Mouse (Mus musculus): Measurements from ENCODE around the gene Dgke. TPM values are rescaled to one million over a fixed set of nuclear protein-coding genes. Genes with fewer than 3 reads are reported as not detected.
A peak's percentile ranks its signal among the peaks of the same experiment; 100 is the strongest.

Dgke gene
- polyA plus RNA-seq, 1 experiment, result 12.8 TPM

- no peaks in the 10 kb centered on the region for H3K27me3 ChIP-seq (ENCODE audit: control insufficient read depth, insufficient read depth, low read length, poor library complexity, severe bottlenecking)
- no peaks in the 10 kb centered on the region for H3K9me3 ChIP-seq (replicated peaks; ENCODE audit: control insufficient read depth, insufficient read depth, low read length, poor library complexity, severe bottlenecking)
- no peak overlapping the region for H3K27ac ChIP-seq (ENCODE audit: insufficient read depth, low read length)
- H3K36me3 ChIP-seq (ENCODE audit: control insufficient read depth, insufficient read depth, low read length, poor library complexity, severe bottlenecking), result peaks cover 25% of the 10 kb centered on the region
- peak overlapping the region; percentile 16; the same call in 1 of the 2 replicates for H3K9ac ChIP-seq (ENCODE audit: low read depth, poor library complexity, severe bottlenecking)
- TF ChIP-seq CTCF (IDR thresholded peaks at IDR 0.05; ENCODE audit: low read depth, low read length) (no peak), POLR2A (IDR thresholded peaks at IDR 0.05; ENCODE audit: insufficient read depth, low read length) (no peak), EP300 (IDR thresholded peaks at IDR 0.05; ENCODE audit: insufficient read depth, low read depth, low read length) (no peak)
- no peak overlapping the region for H3K4me3 ChIP-seq (ENCODE audit: low read depth, low read length)
- peaks cover 5% of the 10 kb centered on the region for H3K4me1 ChIP-seq (ENCODE audit: control insufficient read depth, insufficient read depth, low read length)
Measured at GRCm38 (mm10) chr11:89002621-89003020, 64.0 kb downstream of the Dgke start.

GRCm38 (mm10) chr11:89002068-89002467 lies 64.6 kb downstream of the Dgke start:
- Histone ChIP-seq H3K9me3 (replicated peaks; ENCODE audit: control insufficient read depth, insufficient read depth, low read length, poor library complexity, severe bottlenecking) (no peaks in the 10 kb centered on the region), H3K4me1 (ENCODE audit: control insufficient read depth, insufficient read depth, low read length) (peaks cover 5% of the 10 kb centered on the region), H3K27ac (ENCODE audit: insufficient read depth, low read length) (no peak overlapping the region), H3K36me3 (ENCODE audit: control insufficient read depth, insufficient read depth, low read length, poor library complexity, severe bottlenecking) (peaks cover 20% of the 10 kb centered on the region), H3K4me3 (ENCODE audit: low read depth, low read length) (peak overlapping the region; percentile 9; the same call in 1 of the 2 replicates), H3K9ac (ENCODE audit: low read depth, poor library complexity, severe bottlenecking) (no peak overlapping the region), H3K27me3 (ENCODE audit: control insufficient read depth, insufficient read depth, low read length, poor library complexity, severe bottlenecking) (no peaks in the 10 kb centered on the region)
- TF ChIP-seq POLR2A (IDR thresholded peaks at IDR 0.05; ENCODE audit: insufficient read depth, low read length) (no peak), EP300 (IDR thresholded peaks at IDR 0.05; ENCODE audit: insufficient read depth, low read depth, low read length) (no peak), CTCF (IDR thresholded peaks at IDR 0.05; ENCODE audit: low read depth, low read length) (no peak)

- TF ChIP-seq EP300 (IDR thresholded peaks at IDR 0.05; ENCODE audit: insufficient read depth, low read depth, low read length) (no peak), CTCF (IDR thresholded peaks at IDR 0.05; ENCODE audit: low read depth, low read length) (no peak), POLR2A (IDR thresholded peaks at IDR 0.05; ENCODE audit: insufficient read depth, low read length) (no peak)
- peak overlapping the region; percentile 73 for H3K4me3 ChIP-seq (ENCODE audit: low read depth, low read length)
Measured at GRCm38 (mm10) chr11:89001569-89001968, 65.1 kb downstream of the Dgke start.

GRCm38 (mm10) chr11:89000527-89000819 lies 66.2 kb downstream of the Dgke start:
- H3K27ac ChIP-seq (ENCODE audit: insufficient read depth, low read length), result no peak overlapping the region
- peak overlapping the region; percentile 73 for H3K4me3 ChIP-seq (ENCODE audit: low read depth, low read length)
- no peaks in the 10 kb centered on the region for H3K27me3 ChIP-seq (ENCODE audit: control insufficient read depth, insufficient read depth, low read length, poor library complexity, severe bottlenecking)
- peak overlapping the region; percentile 66 for H3K9ac ChIP-seq (ENCODE audit: low read depth, poor library complexity, severe bottlenecking)
- H3K4me1 ChIP-seq (ENCODE audit: control insufficient read depth, insufficient read depth, low read length), result peaks cover 5% of the 10 kb centered on the region
- H3K9me3 ChIP-seq (replicated peaks; ENCODE audit: control insufficient read depth, insufficient read depth, low read length, poor library complexity, severe bottlenecking), result no peaks in the 10 kb centered on the region
- TF ChIP-seq CTCF (IDR thresholded peaks at IDR 0.05; ENCODE audit: low read depth, low read length) (no peak), POLR2A (IDR thresholded peaks at IDR 0.05; ENCODE audit: insufficient read depth, low read length) (no peak), EP300 (IDR thresholded peaks at IDR 0.05; ENCODE audit: insufficient read depth, low read depth, low read length) (no peak)
- H3K36me3 ChIP-seq (ENCODE audit: control insufficient read depth, insufficient read depth, low read length, poor library complexity, severe bottlenecking), result peaks cover 8% of the 10 kb centered on the region; the same call in 1 of the 2 replicates

More at GRCm38 (mm10) chr11:89001569-89001968, 65.1 kb downstream of the Dgke start:
- Histone ChIP-seq H3K9ac (ENCODE audit: low read depth, poor library complexity, severe bottlenecking) (0 out of 2 replicates have a peak overlapping the region, but pooled peaks have one; percentile 15), H3K27me3 (ENCODE audit: control insufficient read depth, insufficient read depth, low read length, poor library complexity, severe bottlenecking) (no peaks in the 10 kb centered on the region), H3K27ac (ENCODE audit: insufficient read depth, low read length) (no peak overlapping the region), H3K36me3 (ENCODE audit: control insufficient read depth, insufficient read depth, low read length, poor library complexity, severe bottlenecking) (peaks cover 19% of the 10 kb centered on the region), H3K4me1 (ENCODE audit: control insufficient read depth, insufficient read depth, low read length) (peaks cover 5% of the 10 kb centered on the region), H3K9me3 (replicated peaks; ENCODE audit: control insufficient read depth, insufficient read depth, low read length, poor library complexity, severe bottlenecking) (no peaks in the 10 kb centered on the region)

- Histone ChIP-seq H3K9me3 (replicated peaks; ENCODE audit: control insufficient read depth, insufficient read depth, low read length, poor library complexity, severe bottlenecking) (no peaks in the 10 kb centered on the region), H3K27me3 (ENCODE audit: control insufficient read depth, insufficient read depth, low read length, poor library complexity, severe bottlenecking) (no peaks in the 10 kb centered on the region), H3K4me3 (ENCODE audit: low read depth, low read length) (peak overlapping the region; percentile 73), H3K36me3 (ENCODE audit: control insufficient read depth, insufficient read depth, low read length, poor library complexity, severe bottlenecking) (peaks cover 3% of the 10 kb centered on the region; the same call in 1 of the 2 replicates), H3K27ac (ENCODE audit: insufficient read depth, low read length) (no peak overlapping the region), H3K9ac (ENCODE audit: low read depth, poor library complexity, severe bottlenecking) (peak overlapping the region; percentile 66), H3K4me1 (ENCODE audit: control insufficient read depth, insufficient read depth, low read length) (peaks cover 5% of the 10 kb centered on the region)
- TF ChIP-seq EP300 (IDR thresholded peaks at IDR 0.05; ENCODE audit: insufficient read depth, low read depth, low read length), result no peak
- TF ChIP-seq CTCF (IDR thresholded peaks at IDR 0.05; ENCODE audit: low read depth, low read length), result no peak
- no peak for TF ChIP-seq POLR2A (IDR thresholded peaks at IDR 0.05; ENCODE audit: insufficient read depth, low read length)
Measured at GRCm38 (mm10) chr11:88999723-89000526, 66.7 kb downstream of the Dgke start.
